Mouse (Mus musculus) G1E (cell line): ENCODE data around the gene Myo3a.

Experiments used
- CTCF ChIP-seq: IDR thresholded peaks from 2 replicates; pipeline ENCODE4 v1.5.1; 2012; ENCODE audit warnings: low read depth, low read length, inconsistent platforms, mixed read lengths
- TAL1 ChIP-seq: conservative IDR thresholded peaks from 2 replicates; pipeline ENCODE4 v1.6.1; 2012; ENCODE audit warnings: low read depth, low read length, inconsistent platforms, mixed read lengths

GRCm38 (mm10) chr2:22627147-22627666, 399.9 kb downstream of the Myo3a start:
- TF ChIP-seq CTCF (no peak), TAL1 (no peak)
